Mouse (Mus musculus) small intestine, adult 2 months (tissue): Measurements from ENCODE around the gene Tiam2.

Experiments
- CTCF ChIP-seq: fragments of 200-500 bp; IDR thresholded peaks from 2 replicates; pipeline ENCODE4 v1.5.1; 2012; ENCODE audit warnings: low read depth, mild to moderate bottlenecking, control low read depth, inconsistent platforms, low read length, moderate library complexity, mixed read lengths; ENCODE audit not compliant: insufficient replicate concordance, insufficient read length; ENCODE audit errors: extremely low read depth
- POLR2A ChIP-seq: fragments of 200-500 bp; IDR thresholded peaks from 2 replicates; pipeline ENCODE4 v1.6.1; 2012; ENCODE audit warnings: low read depth, mild to moderate bottlenecking, control low read depth, inconsistent platforms, low read length, moderate library complexity

DNA sequence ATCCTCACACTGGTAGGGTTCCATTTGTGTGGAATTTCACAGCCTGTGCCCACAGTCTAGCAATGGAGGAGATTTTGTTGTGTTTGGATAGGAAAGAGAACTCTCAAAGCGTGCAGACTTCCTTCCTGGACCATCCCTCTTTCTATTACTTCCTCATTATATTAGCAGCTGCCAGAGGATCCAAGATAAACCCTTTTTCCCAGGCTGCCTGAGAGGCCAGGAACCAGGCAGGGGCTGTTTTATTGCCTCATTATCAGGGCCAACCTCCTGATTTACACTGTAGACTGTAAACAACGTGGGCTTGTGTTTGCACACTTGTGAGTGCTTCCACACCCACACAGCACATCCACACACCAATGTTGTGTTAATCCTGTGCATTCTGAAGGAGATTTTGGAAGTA, 31.3 kb upstream of the Tiam2 start:
- TF ChIP-seq CTCF = no peak
- no peak for TF ChIP-seq POLR2A
